32 mouse cellular contexts compared by ENCODE assay signal in the genomic region with DNA sequence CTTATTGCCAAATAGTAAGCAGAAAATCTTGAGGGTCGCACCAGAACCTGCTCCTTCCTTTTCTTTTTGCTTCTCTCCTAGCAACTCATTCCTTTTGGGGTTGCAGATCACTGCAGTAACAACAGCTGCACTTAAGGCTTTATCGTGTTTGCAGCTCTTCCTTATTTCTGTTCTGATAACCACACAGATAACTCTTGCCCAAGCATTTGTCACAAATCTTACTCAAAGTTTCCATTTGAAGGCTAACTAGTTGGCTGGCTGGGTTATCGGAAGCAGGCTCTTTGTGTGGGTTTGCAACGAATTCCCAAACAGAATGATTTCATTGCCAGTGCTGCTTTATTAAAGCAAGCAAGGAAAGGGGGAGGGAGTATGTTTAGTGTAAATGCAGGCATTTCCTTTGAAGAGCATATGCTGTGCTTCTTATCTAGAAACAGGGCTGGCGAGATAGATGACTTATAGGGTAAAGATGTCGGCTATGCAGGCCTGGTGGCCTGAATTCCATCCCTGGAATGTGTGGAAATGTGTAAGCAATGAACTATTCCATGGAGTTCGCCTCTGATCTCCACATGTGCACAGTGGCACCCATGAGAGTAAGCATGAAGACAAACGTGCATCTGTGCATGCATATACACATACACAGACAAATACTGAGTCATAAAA. TPM values are rescaled to one million over a fixed set of nuclear protein-coding genes. Genes with fewer than 3 reads are reported as not detected.
DNase-seq lines count a peak whose midpoint lies in the region; ATAC-seq lines count a peak whose summit lies in the region.
"Had no signal": no experiment of that assay in that cellular context is flagged by ENCODE, and none has a peak within 500 bp of the region (broad histone marks: within the 10 kb centered on the region; RNA-seq: fewer than 3 reads in every experiment).

No protein-coding gene starts in this region.

- no peak for ATAC-seq in heart, embryonic 13.5 days (ENCODE audit: extremely low read depth, insufficient number of reproducible peaks, low FRiP score, low TSS enrichment)
- ATAC-seq in common myeloid progenitor, adult 5-6 weeks (replicated peaks; ENCODE audit: low read depth, poor library complexity, severe bottlenecking): peak; percentile 78
- no peak for ATAC-seq in CD4-positive, CD25-positive, alpha-beta regulatory T cell, adult 4 months
- ATAC-seq: forebrain, embryonic 14.5 days had no signal

- intact Hi-C loops in heart, postnatal 25 days (cut with DNase I): loop anchor here (10.0 kb wide), 1 partner anchor 219 kb away; no protein-coding TSS in a partner anchor

- no peaks in the 10 kb centered on the region for H3K36me3 ChIP-seq in heart, embryonic 13.5 days
- H3K36me3 ChIP-seq: embryonic facial prominence, embryonic 10.5 days; embryonic facial prominence, embryonic 15.5 days; G1E; hindbrain, embryonic 15.5 days; midbrain, embryonic 12.5 days; neural tube, embryonic 12.5 days had no signal

- peaks cover 11% of the 10 kb centered on the region for H3K4me1 ChIP-seq in heart, embryonic 13.5 days
- H3K4me1 ChIP-seq: embryonic facial prominence, embryonic 10.5 days; embryonic facial prominence, embryonic 15.5 days; hindbrain, embryonic 15.5 days; midbrain, embryonic 12.5 days; neural tube, embryonic 12.5 days had no signal

- no peak for DNase-seq in heart, postnatal 25 days (ENCODE audit: low spot score)
- peak; percentile 63 for DNase-seq in 416B (ENCODE audit: low read depth)
- DNase-seq in yolk sac, embryonic 10.5 days (ENCODE audit: low spot score): peak; percentile 11
- DNase-seq in testis, postnatal 14 days (ENCODE audit: low spot score): no peak
- DNase-seq: adrenal gland, postnatal 36 days; cerebellum, adult 18-20 months; cerebellum, postnatal 10 days; gastrocnemius, postnatal 14 days; heart, adult 11 months; kidney, adult 18-20 months; layer of hippocampus, postnatal 36 days; liver; lung, adult 2 months; lung, postnatal 14 days; right cerebral cortex, adult 18-20 months; spleen, adult 18-20 months; thymus, adult 2 months; thymus, postnatal 36 days had no signal

- no peak overlapping the region for H3K4me2 ChIP-seq in heart, embryonic 13.5 days
- H3K4me2 ChIP-seq: embryonic facial prominence, embryonic 15.5 days; hindbrain, embryonic 15.5 days; midbrain, embryonic 12.5 days; neural tube, embryonic 12.5 days had no signal

- no peaks in the 10 kb centered on the region for H3K9me3 ChIP-seq in heart, embryonic 13.5 days
- H3K9me3 ChIP-seq: embryonic facial prominence, embryonic 10.5 days; embryonic facial prominence, embryonic 15.5 days; G1E; hindbrain, embryonic 15.5 days; midbrain, embryonic 12.5 days; neural tube, embryonic 12.5 days had no signal

- H3K9ac ChIP-seq in heart, embryonic 13.5 days: no peak overlapping the region
- H3K9ac ChIP-seq: embryonic facial prominence, embryonic 15.5 days; hindbrain, embryonic 15.5 days; liver, embryonic 14.5 days; midbrain, embryonic 12.5 days; neural tube, embryonic 12.5 days had no signal

- H3K4me3 ChIP-seq in heart, embryonic 13.5 days: no peak overlapping the region
- H3K4me3 ChIP-seq: embryonic facial prominence, embryonic 10.5 days; embryonic facial prominence, embryonic 15.5 days; hindbrain, embryonic 15.5 days; midbrain, embryonic 12.5 days; myocyte; neural tube, embryonic 12.5 days had no signal

- H3K27me3 ChIP-seq in heart, embryonic 13.5 days (replicated peaks): no peaks in the 10 kb centered on the region
- H3K27me3 ChIP-seq: embryonic facial prominence, embryonic 15.5 days; hindbrain, embryonic 15.5 days; midbrain, embryonic 12.5 days; neural tube, embryonic 12.5 days had no signal

- whole genome bisulfite sequencing in heart, embryonic 13.5 days: 24% methylated on average over 8 of the region's 8 CpGs

- peak overlapping the region; percentile 32; the same call in 1 of the 2 replicates for H3K27ac ChIP-seq in heart, embryonic 13.5 days (replicated peaks)
- H3K27ac ChIP-seq: embryonic facial prominence, embryonic 10.5 days; embryonic facial prominence, embryonic 15.5 days; hindbrain, embryonic 15.5 days; liver, embryonic 14.5 days; midbrain, embryonic 12.5 days; neural tube, embryonic 12.5 days; stomach, postnatal 0 days had no signal

RNA-seq across cellular contexts. Expression of a gene that starts 32.6 kb away (rescaled TPM):
- polyA plus RNA-seq in heart, embryonic 13.5 days (2015; fragmentation: Nextera tagmentation; extraction: Ambion mirVana): 14.0 and 14.4 TPM in 2 replicates
- 1 to 10 TPM in 1 of 2 experiments, under 1 TPM in 1; 0.89 to 1.7 TPM for total RNA-seq in heart, postnatal 25 days (2021)
- total RNA-seq in common myeloid progenitor, adult 5-6 weeks (2017): 0.82 and 1.6 TPM in 2 replicates
- not detected for polyA plus RNA-seq in CD4-positive, CD25-positive, alpha-beta regulatory T cell, adult 4 months (2017; shearing (Covaris generic))
- total RNA-seq: megakaryocyte, adult 5-6 weeks had no signal
- polyA plus RNA-seq: G1E had no signal

Comparison
In these comparisons a context has a peak if more than half of its experiments do, and no peak if none do; other contexts are left out.
1. DNase-seq: peak in 416B (single experiment) and yolk sac, embryonic 10.5 days (single experiment); none in heart, postnatal 25 days (single experiment) and testis, postnatal 14 days (single experiment).